Mouse (Mus musculus) olfactory bulb, adult 2 months (tissue): ENCODE measurements around the gene Iqcn. TPM values are rescaled to one million over a fixed set of nuclear protein-coding genes. Genes with fewer than 3 reads are reported as not detected.

Experiments
- H3K27ac ChIP-seq: fragments of 200-500 bp; 2 replicates; pipeline ENCODE4 v1.5.1; 2012; ENCODE audit warnings: low read depth, low read length; ENCODE audit not compliant: insufficient read depth
- H3K4me1 ChIP-seq: fragments of 200-500 bp; 2 replicates; pipeline ENCODE4 v1.6.1; 2012; ENCODE audit warnings: low read length; ENCODE audit not compliant: control insufficient read depth, insufficient read depth
- H3K4me3 ChIP-seq: fragments of 200-500 bp; 2 replicates; pipeline ENCODE4 v1.5.1; 2012; ENCODE audit warnings: mild to moderate bottlenecking, low read depth, low read length, moderate library complexity; ENCODE audit not compliant: insufficient read depth
- CTCF ChIP-seq: fragments of 200-500 bp; IDR thresholded peaks from 2 replicates; pipeline ENCODE4 v1.5.1; 2012; ENCODE audit warnings: low read depth, mild to moderate bottlenecking, low read length, moderate library complexity; ENCODE audit not compliant: insufficient read depth
- POLR2A ChIP-seq: fragments of 200-500 bp; IDR thresholded peaks from 2 replicates; pipeline ENCODE4 v1.6.1; 2012; ENCODE audit warnings: mild to moderate bottlenecking, low read depth, low read length, moderate library complexity; ENCODE audit not compliant: insufficient read depth
- WGBS: fragments of 180-500 bp; shearing (Covaris S2); methylation state at CpG from one replicate; pipeline ENCODE4 v1.1.7; 2018; 5-methylcytosine and 5-hydroxymethylcytosine counted together
- polyA plus RNA-seq: library from polyadenylated mRNA; stranded (reverse); fragments of >200 nt; gene quantifications from 2 replicates; pipeline ENCODE4 v1.2.4, GENCODE M21; 2012; ENCODE audit warnings: low replicate concordance; ENCODE audit not compliant: missing spikeins, insufficient read depth, insufficient read length

The Iqcn gene
- polyA plus RNA-seq, 1 experiment, result not detected

DNA sequence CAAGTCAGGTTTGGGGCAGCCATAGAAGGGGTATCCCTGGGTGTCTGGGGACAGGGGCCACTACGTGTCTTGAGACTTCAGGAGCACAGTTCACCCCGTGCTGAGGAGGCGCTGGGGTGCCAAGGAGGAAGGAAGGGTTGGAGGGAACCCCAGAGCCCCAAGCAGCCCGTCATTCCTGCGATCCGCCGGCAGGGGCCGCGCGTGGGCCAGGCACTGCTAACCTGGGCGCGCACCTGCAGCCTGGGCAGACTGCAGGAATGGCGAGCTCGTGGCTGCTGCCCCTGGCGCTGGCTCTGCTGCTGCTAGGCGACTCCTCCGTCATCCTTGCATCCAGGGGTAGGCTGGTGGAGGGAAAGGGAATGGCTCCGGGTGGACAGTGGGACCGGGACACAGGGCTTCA, 15.0 kb downstream of the Iqcn start, which contains the start of gene Gm3336:
Gene Gm3336 (plus strand): TSS at position 247 of the 400 bp plus-strand sequence.
- TF ChIP-seq CTCF (peak; percentile 75), POLR2A (no peak)
- 3% methylated on average over 19 of the region's 19 CpGs for WGBS
- Histone ChIP-seq H3K4me1 (peaks cover 6% of the 10 kb centered on the region), H3K27ac (no peak within 1 kb of the TSS), H3K4me3 (no peak within 1 kb of the TSS)

DNA sequence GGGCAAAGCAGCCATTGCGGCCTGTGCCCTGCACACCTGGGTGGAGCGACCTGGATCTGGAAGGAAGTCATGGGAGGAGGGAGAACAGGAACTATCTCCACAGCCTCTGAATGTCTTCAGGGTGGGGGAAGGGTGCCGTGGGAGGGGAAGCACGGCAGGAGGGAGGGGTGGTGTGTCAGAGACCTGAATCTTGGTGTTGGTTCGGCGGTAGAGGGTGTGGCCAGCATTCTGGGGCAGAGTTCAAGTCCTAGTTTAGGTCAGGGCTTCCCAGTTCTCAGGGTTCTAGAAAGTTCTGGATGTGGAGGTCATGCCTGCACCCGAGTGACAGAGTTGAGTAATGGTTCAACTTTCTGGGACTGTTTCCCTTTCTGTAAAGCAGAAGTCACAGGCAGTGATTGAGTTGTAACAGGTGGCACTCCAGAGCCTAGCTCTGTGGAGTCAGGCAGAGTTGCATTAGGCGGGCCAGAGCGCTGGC, 16.6 kb downstream of the Iqcn start:
- Histone ChIP-seq H3K4me3 (no peak overlapping the region), H3K4me1 (peaks cover 6% of the 10 kb centered on the region), H3K27ac (no peak overlapping the region)
- WGBS, result 67% methylated on average over 9 of the region's 9 CpGs
- TF ChIP-seq POLR2A (no peak), CTCF (no peak)

GRCm38 (mm10) chr8:70720739-70721138, 17.5 kb downstream of the Iqcn start:
- no peak overlapping the region for H3K27ac ChIP-seq
- H3K4me1 ChIP-seq, result peaks cover 6% of the 10 kb centered on the region
- TF ChIP-seq CTCF (peak; percentile 67), POLR2A (no peak)
- 3% methylated on average over 3 of the region's 3 CpGs for WGBS
- H3K4me3 ChIP-seq, result no peak overlapping the region

DNA sequence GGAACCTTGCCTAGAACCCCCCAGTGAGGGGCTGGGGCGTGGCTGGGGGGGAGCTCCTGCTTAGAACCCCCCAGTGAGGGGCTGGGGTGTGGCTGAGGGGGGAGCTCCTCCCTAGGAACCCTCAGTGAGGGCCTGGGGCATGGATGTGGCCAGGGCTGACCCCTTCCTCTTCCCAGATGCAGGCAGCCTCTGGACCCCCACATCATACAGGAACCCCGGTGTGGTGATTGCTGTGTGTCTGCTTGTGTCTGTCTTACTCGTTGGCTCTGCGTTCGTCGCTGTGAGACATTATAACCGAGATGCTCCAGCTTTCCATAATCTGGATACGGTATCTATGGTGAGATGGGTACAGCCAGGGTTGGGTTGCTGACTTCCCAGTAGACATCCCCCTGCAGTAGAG, 18.3 kb downstream of the Iqcn start:
- peaks cover 6% of the 10 kb centered on the region for H3K4me1 ChIP-seq
- H3K4me3 ChIP-seq, result no peak overlapping the region
- H3K27ac ChIP-seq, result no peak overlapping the region
- WGBS, result 88% methylated on average over 8 of the region's 8 CpGs
- no peak for TF ChIP-seq CTCF
- TF ChIP-seq POLR2A, result no peak

- Histone ChIP-seq H3K4me3 (no peak within 1 kb of the TSS), H3K4me1 (no peaks in the 10 kb centered on the region), H3K27ac (no peak within 1 kb of the TSS)
- no peak for TF ChIP-seq POLR2A
- no peak for TF ChIP-seq CTCF
- WGBS, result 77% methylated on average over 7 of the region's 7 CpGs
These were observed 20.4 kb downstream of the Iqcn start, which contains the start of gene Pde4c for GRCm38 (mm10) chr8:70723486-70724210. Pde4c (plus strand) TSS chr8:70723720.

- Histone ChIP-seq H3K4me3 (no peak overlapping the region), H3K4me1 (no peaks in the 10 kb centered on the region), H3K27ac (no peak overlapping the region)
- TF ChIP-seq POLR2A (no peak), CTCF (no peak)
- 83% methylated on average over 12 of the region's 12 CpGs for WGBS
These were observed 21.0 kb downstream of the Iqcn start for GRCm38 (mm10) chr8:70724216-70724615.

- H3K4me1 ChIP-seq, result peaks cover 8% of the 10 kb centered on the region; the same call in 1 of the 2 replicates
- 52% methylated on average over 14 of the region's 14 CpGs for WGBS
- no peak for TF ChIP-seq CTCF
- no peak for TF ChIP-seq POLR2A
- no peak overlapping the region for H3K4me3 ChIP-seq
- H3K27ac ChIP-seq, result no peak overlapping the region
These were observed 22.7 kb downstream of the Iqcn start for GRCm38 (mm10) chr8:70725792-70726447.

DNA sequence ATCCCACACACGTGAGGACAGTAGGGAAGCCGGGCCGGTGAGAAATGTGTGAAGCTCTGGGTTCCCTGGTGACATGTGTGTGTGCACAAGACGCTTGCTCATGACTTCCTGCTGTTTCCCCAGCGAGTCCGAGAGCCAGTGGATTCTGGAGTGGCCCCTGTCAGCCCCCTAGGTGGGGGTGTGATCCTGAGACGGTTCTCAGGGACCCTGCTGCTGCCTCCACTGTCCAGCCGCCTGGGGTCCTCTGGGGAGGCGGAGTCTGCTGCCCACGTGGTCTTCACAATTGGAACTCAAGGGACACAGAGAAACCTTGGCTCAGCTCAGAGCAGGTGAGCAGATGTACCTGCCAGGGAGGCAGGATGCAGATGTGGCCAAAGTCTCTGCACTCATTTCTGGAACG, 23.5 kb downstream of the Iqcn start:
- H3K4me1 ChIP-seq, result peaks cover 8% of the 10 kb centered on the region; the same call in 1 of the 2 replicates
- no peak overlapping the region for H3K27ac ChIP-seq
- TF ChIP-seq CTCF (no peak), POLR2A (no peak)
- H3K4me3 ChIP-seq, result no peak overlapping the region
- WGBS, result 51% methylated on average over 11 of the region's 11 CpGs

- peak overlapping the region; percentile 17 for H3K4me3 ChIP-seq
- H3K27ac ChIP-seq, result no peak overlapping the region
- 8% methylated on average over 34 of the region's 34 CpGs for WGBS
- H3K4me1 ChIP-seq, result peaks cover 8% of the 10 kb centered on the region; the same call in 1 of the 2 replicates
- no peak for TF ChIP-seq POLR2A
- TF ChIP-seq CTCF, result no peak
These were observed 26.7 kb downstream of the Iqcn start for GRCm38 (mm10) chr8:70729808-70730475.
